Mouse (Mus musculus) thymus, postnatal 10 days (tissue): ENCODE data around the gene Uqcrh.
A peak's percentile ranks its signal among the peaks of the same experiment; 100 is the strongest.

Source experiments
- DNase-seq, 2 experiments: peaks; one replicate each; pipeline ENCODE4 v3.0.0; 2021; ENCODE audit warnings: low spot score in 2 of 2

The Uqcrh gene

GRCm38 (mm10) chr4:116057559-116057958 is 17.3 kb downstream of the Uqcrh start:
- no peak for DNase-seq

- DNase-seq, result peak; percentile 84 to 87
Observed at GRCm38 (mm10) chr4:116053399-116053961, 21.4 kb downstream of the Uqcrh start, which contains the start of gene Nsun4. Gene Nsun4 (minus strand): TSS chr4:116053876.

GRCm38 (mm10) chr4:116052526-116053293 is 22.2 kb downstream of the Uqcrh start:
- DNase-seq, result peak; percentile 35 to 43

GRCm38 (mm10) chr4:116049211-116049610 is 25.7 kb downstream of the Uqcrh start:
- DNase-seq, result no peak

- DNase-seq, result no peak
Observed at GRCm38 (mm10) chr4:116048130-116048920, 26.5 kb downstream of the Uqcrh start.

- no peak for DNase-seq
Observed at GRCm38 (mm10) chr4:116047681-116048080, 27.2 kb downstream of the Uqcrh start.

- DNase-seq, result no peak
Observed at GRCm38 (mm10) chr4:116046604-116047003, 28.3 kb downstream of the Uqcrh start.

- DNase-seq, result no peak
Observed at GRCm38 (mm10) chr4:116042186-116042585, 32.7 kb downstream of the Uqcrh start.

- DNase-seq, result no peak
Observed at GRCm38 (mm10) chr4:116040466-116040865, 34.4 kb downstream of the Uqcrh start.

GRCm38 (mm10) chr4:116033374-116033773 is 41.5 kb downstream of the Uqcrh start:
- DNase-seq, result no peak

GRCm38 (mm10) chr4:116032906-116033305 is 42.0 kb downstream of the Uqcrh start:
- no peak for DNase-seq

GRCm38 (mm10) chr4:116017902-116018746 is 56.7 kb downstream of the Uqcrh start, which contains the start of gene Faah:
Gene Faah (minus strand): TSS chr4:116017926.
- no peak for DNase-seq

GRCm38 (mm10) chr4:116017300-116017901 is 57.5 kb downstream of the Uqcrh start:
- DNase-seq, result peak; percentile 47 to 69
